Mouse (Mus musculus) thymus, postnatal 36 days (tissue): ENCODE measurements around the gene Mink1.
"Not testable (repeated sequence)": the region's sequence is repeated elsewhere in the genome, so short reads cannot be mapped to it uniquely, and the experiment has no call there.

Source experiments
- DNase-seq, 2 experiments: peaks; one replicate each; pipeline ENCODE4 v3.0.0; 2022; ENCODE audit warnings: mixed read lengths in 2 of 2

Gene Mink1

DNA sequence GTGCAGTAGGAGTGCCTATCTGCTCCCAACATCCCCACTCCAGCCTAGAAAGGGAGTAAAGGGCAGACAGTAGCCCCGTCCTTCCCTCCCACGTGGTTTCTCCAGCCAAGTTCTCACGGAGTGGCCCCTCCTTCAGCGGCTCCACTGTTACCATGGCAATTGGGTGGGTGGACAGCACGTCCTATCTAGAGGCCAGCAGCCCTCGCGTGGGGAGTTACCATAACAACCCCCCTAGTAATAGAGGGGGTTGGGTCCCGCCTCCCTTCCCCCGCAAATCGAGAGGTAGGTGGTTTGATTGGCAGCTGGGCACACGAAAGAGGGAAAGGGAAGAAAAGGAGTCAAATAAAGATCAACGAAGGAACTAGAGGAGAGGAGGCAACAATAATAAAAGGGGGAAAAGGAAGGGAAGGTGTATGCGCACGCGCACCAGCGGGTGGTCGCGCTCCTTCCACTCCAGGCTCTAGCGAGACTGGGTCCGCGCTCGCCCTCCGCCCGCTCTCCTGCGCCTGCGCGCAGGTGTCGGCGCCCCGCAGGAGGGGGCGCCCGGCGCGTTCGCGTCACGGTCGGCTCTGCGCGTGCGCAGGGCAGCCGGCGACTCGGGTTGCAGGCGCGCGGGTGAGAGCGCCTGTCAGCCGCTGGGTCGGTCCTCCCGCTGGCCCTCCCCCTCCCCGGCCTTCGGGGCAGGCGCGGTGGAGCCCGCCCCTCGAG, at the start of gene Mink1:
Gene Mink1 (plus strand): TSS at position 595 of the 708 bp plus-strand sequence.
- DNase-seq = peak; percentile 90 to 94

DNA sequence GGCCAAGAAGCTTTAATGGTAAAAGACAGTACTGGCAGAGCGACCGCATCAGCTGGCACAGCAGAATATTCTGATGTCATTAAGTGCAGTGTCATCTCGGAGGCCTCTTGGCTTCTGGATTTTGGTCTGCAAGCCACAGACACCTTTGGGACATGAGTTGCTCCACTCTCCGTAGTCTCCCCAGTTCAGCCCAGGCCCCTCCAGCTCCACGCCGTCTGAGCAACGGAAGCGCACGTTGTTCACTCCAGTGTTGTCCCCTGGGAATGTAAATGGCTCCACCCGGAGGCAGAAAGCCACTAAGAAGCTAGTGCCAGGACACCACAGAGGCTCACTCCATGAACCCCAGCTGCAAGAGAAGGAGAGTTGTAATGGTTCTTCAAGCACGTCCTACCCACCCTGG, 49.2 kb upstream of the Mink1 start:
- DNase-seq = no peak

DNA sequence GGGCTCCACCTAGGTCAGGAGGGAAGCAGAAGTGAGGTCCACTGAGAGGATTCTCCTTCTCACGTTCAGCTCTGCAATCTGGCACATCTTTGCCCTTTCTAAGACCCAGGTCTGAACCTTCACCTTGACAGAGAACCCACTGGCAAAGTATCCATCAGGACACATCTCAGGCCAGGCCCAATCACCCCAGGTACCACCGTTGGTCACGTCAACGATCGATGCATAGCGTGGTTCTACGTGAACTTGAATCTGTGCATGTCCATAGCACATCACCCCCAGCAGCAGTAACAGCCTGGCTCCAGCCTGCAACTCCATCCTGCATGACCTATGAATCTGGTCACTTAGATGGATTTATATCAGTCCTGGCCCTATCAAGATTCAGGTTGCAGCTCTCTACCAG, 48.4 kb upstream of the Mink1 start, which contains the start of gene Vmo1:
Gene Vmo1 (minus strand): TSS at position 329 of the 400 bp plus-strand sequence.
- DNase-seq = no peak

DNA sequence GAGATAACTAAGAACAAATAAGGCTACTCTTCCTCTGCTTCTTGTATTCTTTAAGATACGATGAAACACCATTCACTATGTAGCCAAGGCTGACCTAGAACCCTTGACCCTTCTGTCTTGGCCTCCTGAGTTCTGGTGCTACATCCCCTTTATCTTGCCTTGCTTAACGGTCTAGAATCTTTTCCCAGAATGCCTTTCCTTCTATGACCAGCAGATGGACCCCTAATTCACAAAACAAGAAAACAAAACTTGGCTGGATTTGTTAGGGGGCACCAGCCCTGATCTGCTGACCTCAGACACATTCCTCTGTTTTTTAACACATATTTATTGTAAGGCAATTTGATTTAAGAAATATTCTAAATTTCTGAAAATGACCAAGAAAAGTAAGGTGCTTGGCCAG, 46.3 kb upstream of the Mink1 start:
- no peak for DNase-seq

DNA sequence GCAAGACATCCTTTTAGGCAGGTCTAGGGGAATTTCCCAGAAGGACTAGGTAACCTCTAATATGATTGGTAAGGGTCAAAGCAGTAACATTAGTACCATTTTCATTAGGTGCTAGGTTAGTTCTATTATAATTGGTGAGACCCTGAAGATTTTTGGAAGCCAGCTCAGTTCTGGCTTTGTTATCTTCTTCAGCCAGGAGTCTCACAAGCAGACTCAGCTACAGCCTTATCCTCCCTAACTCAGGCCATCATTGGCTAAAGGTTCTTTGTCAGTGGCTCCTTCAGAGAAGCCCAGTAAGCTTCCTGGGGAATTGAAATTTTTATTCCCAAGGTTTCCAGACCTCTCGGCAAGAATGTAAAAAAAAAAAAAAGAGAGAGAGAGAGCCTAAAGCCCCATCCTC, 44.2 kb upstream of the Mink1 start:
- no peak for DNase-seq

DNA sequence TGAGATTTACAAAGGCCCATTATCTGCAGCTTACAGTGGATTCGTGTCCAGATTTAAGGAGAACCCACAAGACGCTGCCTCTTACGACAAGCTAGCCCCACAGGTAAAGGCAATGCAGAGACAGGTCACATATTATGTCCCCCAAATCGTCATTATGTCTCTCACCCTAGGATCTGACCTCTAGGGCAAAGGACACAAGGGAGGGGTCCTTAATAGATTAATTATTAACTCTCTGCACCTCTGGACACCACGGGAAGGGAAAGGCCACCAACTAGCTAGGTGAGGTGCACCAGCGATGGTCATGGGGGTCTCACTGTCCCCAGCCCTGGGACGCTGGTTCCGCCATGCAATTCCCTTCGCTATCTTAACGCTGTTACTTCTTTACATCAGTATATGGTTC, 43.8 kb upstream of the Mink1 start, which contains the start of gene Gltpd2:
Gene Gltpd2 (plus strand): TSS at position 274 of the 400 bp plus-strand sequence.
- DNase-seq = no peak

DNA sequence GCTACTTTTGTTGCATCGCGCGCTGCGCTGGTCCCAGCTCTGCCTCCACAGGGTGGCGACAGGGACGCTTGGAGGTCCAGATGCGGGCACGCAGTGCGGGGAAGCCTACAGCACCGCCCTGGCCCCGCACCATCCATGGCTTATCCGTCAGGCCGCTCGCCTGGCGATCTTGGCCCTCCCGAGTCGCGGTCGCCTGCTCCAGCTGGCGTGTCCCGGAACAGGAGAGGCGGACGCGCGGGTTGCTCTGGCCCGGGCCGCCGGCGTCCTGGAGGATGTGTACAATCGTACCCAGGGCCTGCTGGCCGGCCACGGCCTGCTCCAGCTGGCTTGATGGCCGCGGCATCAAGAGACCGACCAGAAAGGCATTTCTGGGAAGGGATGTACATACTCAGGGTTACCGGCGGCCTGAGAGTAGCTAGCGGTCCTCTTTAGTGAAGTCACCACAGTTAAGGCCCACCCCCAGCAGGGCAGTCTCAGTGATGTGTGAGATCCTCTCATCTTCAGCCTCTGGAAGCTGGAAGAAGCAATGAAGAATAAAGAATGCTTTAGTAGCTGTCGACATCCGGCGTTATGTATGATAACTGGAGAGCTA, 42.4 kb upstream of the Mink1 start:
- DNase-seq = no peak

DNA sequence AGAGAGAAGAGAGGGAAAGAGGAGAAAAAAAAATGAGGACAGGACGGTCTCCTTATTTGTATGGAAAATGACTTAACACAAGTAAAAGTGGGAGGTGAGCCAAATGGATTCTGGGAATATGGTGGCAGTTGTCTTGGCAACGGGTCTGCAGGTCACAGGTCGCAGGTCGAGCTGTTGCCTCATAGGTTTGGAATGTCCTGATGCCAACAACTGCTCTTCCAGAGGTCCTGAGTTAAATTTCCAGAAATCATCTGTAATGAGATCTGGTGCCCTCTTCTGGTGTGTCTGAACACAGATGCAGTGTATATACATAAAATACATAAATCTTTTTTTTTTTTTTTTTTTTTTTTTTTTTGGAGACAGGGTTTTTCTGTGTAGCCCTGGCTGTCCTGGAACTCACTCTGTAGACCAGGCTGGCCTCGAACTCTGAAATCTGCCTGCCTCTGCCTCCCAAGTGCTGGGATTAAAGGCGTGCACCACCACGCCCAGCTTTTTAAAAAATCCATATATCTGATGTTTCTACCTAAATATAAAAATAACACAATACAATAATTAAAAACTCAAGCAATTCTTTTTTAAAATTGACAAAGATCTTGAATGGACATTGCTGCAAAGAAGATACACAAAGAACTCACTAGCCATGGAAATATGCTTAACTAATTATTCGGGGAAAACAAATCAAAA, 39.2 kb upstream of the Mink1 start:
- DNase-seq = not testable (repeated sequence)

DNA sequence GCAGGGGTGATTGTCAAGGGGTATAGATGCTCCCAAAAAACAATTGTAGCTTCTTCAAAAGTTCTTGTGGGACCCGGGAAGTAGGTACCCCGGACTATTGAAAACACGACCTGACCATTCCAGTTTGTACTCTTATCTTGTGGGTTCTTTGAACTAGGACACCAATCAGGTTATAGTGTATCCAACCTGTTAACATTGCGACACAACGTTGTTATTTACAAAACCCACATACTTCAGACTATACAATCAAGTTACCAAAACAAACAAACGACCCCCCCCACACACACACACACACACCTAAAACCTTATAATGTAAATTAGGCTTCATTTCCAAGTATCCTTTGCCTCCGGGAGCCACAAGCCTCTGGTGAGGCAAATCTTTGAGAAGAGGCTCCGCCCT, 37.9 kb upstream of the Mink1 start:
- DNase-seq = no peak

DNA sequence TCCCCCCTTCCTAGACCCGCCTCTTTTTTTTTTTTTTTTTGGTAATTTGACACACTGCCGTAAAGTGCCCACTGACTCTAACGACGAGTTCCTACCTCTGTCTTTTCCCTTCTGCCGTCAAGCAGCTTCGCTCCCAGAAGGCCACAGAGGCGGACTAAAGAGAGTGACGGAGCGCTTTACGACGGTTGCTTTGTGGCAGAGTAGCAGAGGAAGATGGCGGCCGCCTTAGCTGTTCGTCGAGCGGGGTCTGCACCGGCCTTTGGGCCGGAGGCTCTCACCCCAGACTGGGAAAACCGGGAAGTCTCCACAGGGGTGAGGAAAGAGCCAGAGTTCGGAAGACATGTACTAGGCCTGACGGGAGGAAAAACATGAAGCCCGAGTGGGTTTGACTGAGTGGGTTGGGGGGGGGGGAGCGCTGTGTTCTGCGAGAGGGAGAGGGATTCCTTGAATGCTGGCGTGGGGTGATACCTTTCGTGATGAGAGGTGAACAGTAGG, 37.5 kb upstream of the Mink1 start, which contains the start of gene Psmb6:
Gene Psmb6 (plus strand): TSS at position 184 of the 495 bp plus-strand sequence.
- DNase-seq = peak; percentile 84 to 92

DNA sequence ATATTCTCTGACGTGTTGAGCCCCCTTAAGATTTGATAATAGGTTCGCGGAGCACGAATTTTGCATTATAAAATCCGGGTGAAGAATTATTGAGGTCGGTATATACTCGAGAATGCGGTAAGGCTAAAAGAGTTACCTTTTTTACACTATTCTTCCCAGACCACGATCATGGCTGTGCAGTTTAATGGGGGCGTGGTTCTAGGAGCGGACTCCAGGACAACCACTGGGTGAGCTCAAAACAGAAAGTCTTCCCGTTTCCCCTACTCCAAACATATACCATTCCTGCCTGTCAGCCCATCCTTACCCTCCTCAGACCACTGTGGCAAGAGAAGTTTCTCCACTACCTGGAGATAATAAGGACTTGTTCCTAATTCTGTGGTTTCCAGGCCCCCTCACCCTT, 37.0 kb upstream of the Mink1 start:
- no peak for DNase-seq

DNA sequence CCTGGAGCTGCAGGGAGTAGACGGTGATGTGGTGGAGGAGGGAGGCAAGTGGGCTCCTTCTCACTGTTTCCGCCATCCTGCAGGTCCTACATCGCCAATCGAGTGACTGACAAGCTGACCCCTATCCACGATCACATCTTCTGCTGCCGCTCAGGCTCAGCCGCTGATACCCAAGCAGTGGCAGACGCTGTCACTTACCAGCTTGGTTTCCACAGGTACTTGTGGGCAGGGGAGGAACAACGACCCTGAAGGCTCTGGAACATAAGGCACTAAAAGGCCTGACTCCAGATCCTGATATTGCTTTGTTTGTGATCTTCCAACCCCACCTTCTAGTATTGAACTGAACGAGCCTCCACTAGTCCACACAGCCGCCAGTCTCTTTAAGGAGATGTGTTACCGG, 36.5 kb upstream of the Mink1 start:
- no peak for DNase-seq

DNA sequence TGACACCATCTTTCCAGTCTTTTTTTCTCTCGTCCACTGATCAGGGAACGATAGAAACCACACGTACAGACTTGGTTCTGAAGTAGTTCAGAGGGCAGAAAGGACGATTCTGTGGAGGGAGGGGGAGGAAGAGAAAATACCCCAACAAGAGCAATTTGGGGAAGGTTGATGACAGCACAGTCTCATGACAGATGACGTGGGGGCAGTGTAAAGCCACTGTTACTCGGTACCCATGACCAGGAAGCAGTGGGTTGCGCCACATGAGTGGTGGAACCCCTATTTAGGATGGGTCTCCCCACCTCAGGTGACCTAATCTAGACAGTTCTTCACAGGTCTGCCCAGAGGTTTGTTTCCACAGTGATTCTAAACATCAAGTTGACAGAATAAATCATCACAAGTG, 34.1 kb upstream of the Mink1 start:
- DNase-seq = no peak

DNA sequence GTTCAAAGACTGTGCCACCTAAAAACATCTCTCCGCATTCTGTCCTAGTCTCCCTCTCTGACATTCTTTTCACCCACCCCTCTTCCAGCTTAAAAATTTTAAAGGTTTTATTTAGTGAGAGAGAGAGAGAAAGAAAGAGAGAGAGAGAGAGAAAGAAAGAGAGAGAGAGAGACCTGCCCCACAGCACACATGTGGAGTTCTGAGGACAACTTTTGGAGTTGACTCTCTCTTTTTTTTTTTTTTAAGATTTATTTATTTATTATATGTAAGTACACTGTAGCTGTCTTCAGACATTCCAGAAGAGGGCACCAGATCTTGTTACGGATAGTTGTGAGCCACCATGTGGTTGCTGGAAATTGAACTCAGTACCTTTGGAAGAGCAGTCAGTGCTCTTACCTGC, 31.6 kb upstream of the Mink1 start:
- not testable (repeated sequence) for DNase-seq

DNA sequence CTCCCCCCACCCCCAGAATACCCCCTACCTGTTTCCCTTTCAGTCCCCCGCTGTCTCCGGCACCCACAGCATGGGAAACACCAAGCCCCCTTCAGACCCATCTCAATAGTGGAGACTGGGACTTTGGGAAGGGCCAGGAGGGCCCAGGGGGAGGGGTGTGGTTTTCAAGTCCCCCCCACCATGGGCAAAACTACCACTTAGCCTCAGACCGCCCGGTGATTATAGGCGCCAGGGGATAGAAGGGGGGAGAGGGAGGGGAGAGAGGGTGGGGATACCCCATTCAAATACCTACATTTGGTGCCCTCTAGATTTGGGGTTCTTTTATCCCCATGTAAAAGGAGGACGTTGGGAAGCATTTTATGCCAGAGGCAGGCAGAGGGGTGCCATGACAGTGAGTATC, 29.8 kb upstream of the Mink1 start, which contains the start of gene Gm40193:
Gene Gm40193 (minus strand): TSS at position 101 of the 400 bp plus-strand sequence.
- no peak for DNase-seq

DNA sequence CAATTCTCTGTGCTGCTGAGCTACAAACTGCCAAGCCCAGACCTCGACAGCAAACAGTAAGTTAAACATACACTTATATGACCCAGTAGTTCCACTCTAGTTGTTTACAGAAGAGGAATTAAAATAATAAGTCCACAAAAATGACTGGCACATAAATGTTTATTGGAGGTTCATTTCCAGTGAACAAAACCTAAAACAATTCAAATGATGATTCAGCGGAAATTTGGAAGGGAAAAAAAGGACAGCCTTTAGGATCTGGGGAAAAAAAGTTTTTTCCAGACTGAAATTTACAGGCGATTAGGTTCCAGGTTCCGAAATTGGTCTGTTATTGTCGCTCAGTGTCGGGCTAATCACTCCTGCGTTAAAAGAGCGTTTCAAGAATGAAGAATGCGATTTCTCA, 23.3 kb upstream of the Mink1 start:
- no peak for DNase-seq

DNA sequence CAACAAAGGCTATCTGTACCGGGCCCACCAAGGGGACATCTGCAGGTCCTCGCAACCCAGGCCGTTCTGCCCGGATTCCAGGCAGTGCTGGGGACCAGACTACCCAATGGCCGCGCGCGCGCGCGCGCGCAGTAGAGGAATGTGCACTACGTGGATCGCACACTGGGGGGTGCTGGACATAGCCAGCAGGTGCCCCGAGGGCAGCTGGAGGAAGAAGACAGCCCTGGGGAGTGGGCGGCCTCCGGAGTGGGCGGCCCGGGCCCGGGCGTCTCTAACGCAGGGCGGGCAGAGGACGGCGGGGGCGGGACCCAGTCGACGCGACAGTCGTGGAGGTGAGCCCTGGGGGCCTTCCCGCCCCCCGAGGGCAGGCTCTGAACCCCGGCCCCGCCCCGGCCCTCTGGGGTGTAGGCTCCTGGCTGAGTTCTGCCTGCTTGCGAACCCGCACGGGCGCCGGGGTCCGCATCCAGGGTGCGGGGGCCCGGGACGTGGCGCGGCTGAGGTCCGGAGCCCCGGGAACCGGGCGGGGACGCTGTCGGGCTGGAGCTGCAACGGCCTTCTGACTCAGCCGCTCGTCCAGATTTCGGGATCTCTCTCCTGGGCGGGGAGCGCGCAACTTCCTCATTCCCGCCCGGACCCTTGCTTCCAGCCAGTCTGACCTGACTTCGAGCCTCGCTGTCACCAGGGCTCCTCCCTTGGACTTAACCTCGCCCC, 22.6 kb upstream of the Mink1 start, which contains the start of gene Pld2:
Gene Pld2 (plus strand): TSS at position 188 of the 711 bp plus-strand sequence.
- DNase-seq = peak; percentile 84 to 90

DNA sequence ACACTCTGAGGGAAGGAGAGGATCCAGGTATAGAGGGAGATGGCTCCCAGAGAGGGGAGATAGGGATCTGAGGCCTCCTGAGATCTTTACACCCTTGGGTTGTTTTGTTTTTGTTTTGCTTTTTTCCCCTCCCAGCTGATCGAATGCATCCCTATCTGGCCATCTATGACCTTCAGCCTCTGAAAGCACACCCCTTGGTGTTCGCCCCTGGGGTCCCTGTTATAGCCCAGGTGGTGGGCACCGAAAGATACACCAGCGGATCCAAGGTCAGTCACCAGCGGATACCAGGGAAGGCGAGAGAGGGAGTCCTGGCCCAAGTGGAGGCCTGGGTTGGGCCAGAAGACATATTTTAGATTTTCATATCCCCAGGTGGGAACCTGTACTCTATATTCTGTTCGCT, 21.8 kb upstream of the Mink1 start:
- DNase-seq = no peak

DNA sequence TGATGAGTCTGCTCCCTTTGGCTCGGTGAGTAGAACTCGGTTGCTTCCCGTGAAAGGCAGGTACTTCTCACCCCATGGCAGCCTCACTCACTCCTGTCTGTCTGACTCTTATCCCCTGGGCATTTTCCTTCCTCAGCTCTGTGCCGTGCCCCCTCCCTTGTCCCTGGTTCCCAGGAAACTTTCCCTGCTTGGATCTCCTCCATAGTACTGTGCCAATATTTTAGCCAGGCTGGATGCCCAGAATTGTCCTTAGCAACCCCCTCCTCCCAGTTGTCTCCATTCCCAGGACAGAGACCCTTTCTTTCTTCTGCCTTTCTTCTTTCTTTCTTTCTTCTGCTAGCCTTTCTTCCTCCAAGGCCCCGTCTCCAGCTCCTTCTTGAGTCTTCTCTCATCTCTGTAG, 21.3 kb upstream of the Mink1 start:
- DNase-seq = no peak

DNA sequence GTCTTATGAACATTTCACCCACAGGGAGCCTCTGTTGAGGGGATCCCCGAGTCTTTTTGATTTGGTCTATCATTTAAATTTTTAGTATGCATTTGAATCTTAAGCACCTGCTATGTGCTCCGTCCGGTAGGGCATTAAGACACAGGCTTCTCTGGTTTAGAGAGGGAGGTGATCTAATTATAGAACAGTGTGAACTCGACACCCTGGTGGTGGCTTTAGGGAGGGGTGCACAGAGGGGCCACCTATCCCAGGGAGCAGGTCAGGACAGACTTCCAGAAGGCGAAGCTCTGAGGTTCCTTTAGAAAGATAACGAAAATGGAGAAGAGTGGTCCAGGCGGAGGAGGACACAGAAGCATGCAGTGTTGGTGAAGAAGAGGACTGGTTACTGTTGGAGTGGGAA, 18.2 kb upstream of the Mink1 start:
- no peak for DNase-seq

DNA sequence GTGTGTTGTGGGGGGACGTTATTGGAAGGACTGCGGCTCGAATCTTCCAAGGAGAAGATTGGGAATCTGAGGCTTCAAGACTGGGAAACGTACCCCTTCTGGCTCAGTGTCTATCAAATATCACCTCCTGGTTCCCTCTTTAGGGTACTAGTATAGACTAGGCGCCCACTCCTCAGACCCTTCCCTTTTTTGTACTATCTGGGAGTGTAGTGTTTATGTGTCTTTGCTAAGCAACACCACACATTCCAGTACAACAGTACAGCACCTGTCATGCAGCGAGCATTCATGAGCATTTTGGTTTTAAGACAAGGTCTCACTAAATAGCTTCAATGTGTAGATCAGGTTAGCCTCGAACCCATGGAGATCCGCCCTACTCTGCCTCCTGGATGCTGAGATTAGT, 11.2 kb upstream of the Mink1 start:
- DNase-seq = no peak

DNA sequence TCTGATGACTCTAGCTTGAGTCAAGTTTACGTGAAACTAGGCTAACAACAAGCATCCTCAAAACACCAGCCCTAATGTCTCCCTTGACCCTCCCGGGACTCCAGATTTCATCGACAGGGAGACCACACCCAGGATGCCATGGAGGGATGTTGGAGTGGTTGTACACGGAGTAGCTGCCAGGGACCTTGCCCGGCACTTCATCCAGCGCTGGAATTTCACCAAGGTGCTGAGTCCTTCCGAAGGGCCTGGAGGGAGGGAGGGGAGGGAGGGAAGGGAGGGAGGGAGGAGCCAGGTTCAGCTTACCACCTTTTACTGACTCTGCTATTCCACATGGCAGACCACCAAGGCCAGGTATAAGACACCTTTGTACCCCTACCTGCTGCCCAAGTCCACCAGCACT, 8.7 kb upstream of the Mink1 start:
- no peak for DNase-seq

DNA sequence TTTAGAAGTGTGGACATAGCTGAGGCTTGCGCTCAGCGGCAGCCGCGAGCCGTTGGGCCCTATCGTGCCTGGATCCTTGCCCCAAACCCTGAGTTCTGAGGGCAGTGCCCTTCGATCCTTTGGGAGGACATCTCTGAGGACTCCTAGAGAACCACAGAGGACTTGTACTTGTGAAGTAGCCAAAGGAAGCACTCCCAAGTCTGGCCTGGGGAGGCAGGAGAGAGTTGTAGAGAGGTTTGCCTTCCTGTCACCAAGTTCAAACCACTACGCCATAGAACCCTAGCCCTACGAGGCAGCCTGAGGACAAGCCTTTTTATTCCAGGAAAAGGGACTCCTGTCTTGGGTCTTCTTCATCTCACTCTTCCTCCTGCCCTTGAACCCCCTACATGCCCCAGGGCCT, 5.1 kb upstream of the Mink1 start:
- DNase-seq = no peak
